Mouse (Mus musculus) right cerebral cortex, postnatal 36 days (tissue): ENCODE data around the gene Cdc42ep2.

Experiments
- DNase-seq, 2 experiments: peaks; one replicate each; pipeline ENCODE4 v3.0.0; 2022; ENCODE audit warnings: low spot score in 2 of 2, mixed read lengths in 1 of 2

Gene Cdc42ep2

GRCm38 (mm10) chr19:5874391-5874968 is 50.1 kb downstream of the Cdc42ep2 start:
- DNase-seq = no peak

- no peak for DNase-seq
Observed at GRCm38 (mm10) chr19:5872931-5873556, 51.6 kb downstream of the Cdc42ep2 start.

- DNase-seq = no peak
Observed at GRCm38 (mm10) chr19:5872528-5872927, 52.1 kb downstream of the Cdc42ep2 start.

- DNase-seq = no peak
Observed at GRCm38 (mm10) chr19:5871683-5872082, 52.9 kb downstream of the Cdc42ep2 start.

- DNase-seq = no peak
Observed at GRCm38 (mm10) chr19:5871273-5871672, 53.3 kb downstream of the Cdc42ep2 start.

- no peak for DNase-seq
Observed at GRCm38 (mm10) chr19:5868096-5868495, 56.5 kb downstream of the Cdc42ep2 start.
